Mouse (Mus musculus) adrenal gland, adult 8-10 months (tissue): ENCODE measurements at regions not wholly inside any gene's neighbourhood (a gene's known extent, or its start where the extent isn't known, plus 50 kb on each side); places are given as distances from the start of the nearest gene placed in this dataset.

Source experiments
- DNase-seq: peaks from one replicate; pipeline ENCODE4 v3.0.0; 2022

- DNase-seq = no peak
These were observed 53.9 kb upstream of the Cdkn3 start for GRCm38 (mm10) chr14:46706462-46706861.

GRCm38 (mm10) chr14:46704316-46704751, 56.0 kb upstream of the Cdkn3 start:
- DNase-seq = peak; percentile 13

- no peak for DNase-seq
These were observed 57.5 kb upstream of the Cdkn3 start for GRCm38 (mm10) chr14:46702669-46703435.

- no peak for DNase-seq
These were observed 67.8 kb upstream of the Cdkn3 start for GRCm38 (mm10) chr14:46692571-46692970.

- no peak for DNase-seq
These were observed 68.3 kb upstream of the Cdkn3 start for GRCm38 (mm10) chr14:46692067-46692466.

- DNase-seq = no peak
These were observed 77.6 kb upstream of the Cdkn3 start for GRCm38 (mm10) chr14:46682728-46683127.

- DNase-seq = no peak
These were observed 81.4 kb upstream of the Cdkn3 start for GRCm38 (mm10) chr14:46678935-46679334.

GRCm38 (mm10) chr14:46671482-46672225, 88.7 kb upstream of the Cdkn3 start:
- no peak for DNase-seq

GRCm38 (mm10) chr14:46671062-46671461, 89.3 kb upstream of the Cdkn3 start:
- DNase-seq = no peak

- peak; percentile 4 for DNase-seq
These were observed 89.9 kb upstream of the Cdkn3 start for GRCm38 (mm10) chr14:46670221-46671046.

GRCm38 (mm10) chr14:46668275-46668674, 92.1 kb upstream of the Cdkn3 start:
- DNase-seq = no peak

GRCm38 (mm10) chr14:46664305-46664704, 96.0 kb upstream of the Cdkn3 start:
- DNase-seq = no peak

GRCm38 (mm10) chr14:46663529-46663928, 96.8 kb upstream of the Cdkn3 start:
- no peak for DNase-seq

- DNase-seq = no peak
These were observed 98.4 kb upstream of the Cdkn3 start for GRCm38 (mm10) chr14:46661792-46662545.

- DNase-seq = no peak
These were observed 99.1 kb upstream of the Cdkn3 start for GRCm38 (mm10) chr14:46661118-46661791.

GRCm38 (mm10) chr14:46659365-46659764, 101.0 kb upstream of the Cdkn3 start:
- no peak for DNase-seq

- DNase-seq = no peak
These were observed 104.1 kb upstream of the Cdkn3 start for GRCm38 (mm10) chr14:46656249-46656648.

GRCm38 (mm10) chr14:46647319-46647974, 112.9 kb upstream of the Cdkn3 start:
- no peak for DNase-seq

GRCm38 (mm10) chr14:46646673-46647318, 113.5 kb upstream of the Cdkn3 start:
- no peak for DNase-seq

- DNase-seq = no peak
These were observed 121.1 kb upstream of the Cdkn3 start for GRCm38 (mm10) chr14:46639116-46639826.
